Mouse (Mus musculus): ENCODE data around the gene Prnp. TPM values are rescaled to one million over a fixed set of nuclear protein-coding genes. Genes with fewer than 3 reads are reported as not detected.

The Prnp gene
- total and polyA plus RNA-seq, 2 experiments from 2014 or later, result 203 to 234 TPM

- no peak for TF ChIP-seq CTCF (IDR thresholded peaks at IDR 0.05; ENCODE audit: low read depth)
- Histone ChIP-seq H3K4me3 (ENCODE audit: low read length) (no peak overlapping the region), H3K4me1 (ENCODE audit: insufficient read depth, low read length) (0 out of 2 replicates have a peak, but pooled peaks cover 3% of the 10 kb centered on the region), H3K9ac (replicated peaks; ENCODE audit: low read length) (no peak overlapping the region), H3K27me3 (ENCODE audit: insufficient read depth, low read length) (no peaks in the 10 kb centered on the region), H3K9me3 (ENCODE audit: low read length) (no peaks in the 10 kb centered on the region), H3K36me3 (ENCODE audit: insufficient read depth, low read length) (no peaks in the 10 kb centered on the region), H3K4me2 (ENCODE audit: low read depth, low read length) (no peak overlapping the region), H3K27ac (no peak overlapping the region)
- WGBS, result 80% methylated on average over 2 of the region's 2 CpGs
- ATAC-seq (no peak), DNase-seq (ENCODE audit: low spot score) (no peak)
These were observed 14.6 kb upstream of the Prnp start for GRCm38 (mm10) chr2:131895106-131895505.

GRCm38 (mm10) chr2:131896011-131896410 is 13.7 kb upstream of the Prnp start:
- Histone ChIP-seq H3K27me3 (ENCODE audit: insufficient read depth, low read length) (no peaks in the 10 kb centered on the region), H3K9ac (replicated peaks; ENCODE audit: low read length) (no peak overlapping the region), H3K36me3 (ENCODE audit: insufficient read depth, low read length) (no peaks in the 10 kb centered on the region), H3K27ac (no peak overlapping the region), H3K4me1 (ENCODE audit: insufficient read depth, low read length) (0 out of 2 replicates have a peak, but pooled peaks cover 3% of the 10 kb centered on the region), H3K4me3 (ENCODE audit: low read length) (no peak overlapping the region), H3K9me3 (ENCODE audit: low read length) (no peaks in the 10 kb centered on the region), H3K4me2 (ENCODE audit: low read depth, low read length) (no peak overlapping the region)
- DNase-seq (ENCODE audit: low spot score) (no peak), ATAC-seq (no peak)
- TF ChIP-seq CTCF (IDR thresholded peaks at IDR 0.05; ENCODE audit: low read depth), result no peak
- WGBS, result 93% methylated on average over 4 of the region's 4 CpGs

- DNase-seq (ENCODE audit: low spot score) (no peak), ATAC-seq (no peak)
- Histone ChIP-seq H3K36me3 (ENCODE audit: insufficient read depth, low read length) (no peaks in the 10 kb centered on the region), H3K4me1 (ENCODE audit: insufficient read depth, low read length) (no peaks in the 10 kb centered on the region), H3K9me3 (ENCODE audit: low read length) (no peaks in the 10 kb centered on the region), H3K27me3 (ENCODE audit: insufficient read depth, low read length) (no peaks in the 10 kb centered on the region), H3K4me3 (ENCODE audit: low read length) (no peak overlapping the region), H3K27ac (no peak overlapping the region), H3K9ac (replicated peaks; ENCODE audit: low read length) (no peak overlapping the region), H3K4me2 (ENCODE audit: low read depth, low read length) (no peak overlapping the region)
- no peak for TF ChIP-seq CTCF (IDR thresholded peaks at IDR 0.05; ENCODE audit: low read depth)
- 83% methylated on average over 12 of the region's 12 CpGs for WGBS
These were observed 12.2 kb upstream of the Prnp start for GRCm38 (mm10) chr2:131897336-131898109.

- no peak for TF ChIP-seq CTCF (IDR thresholded peaks at IDR 0.05; ENCODE audit: low read depth)
- no peaks in the 10 kb centered on the region for H3K4me1 ChIP-seq (ENCODE audit: insufficient read depth, low read length)
- no peak overlapping the region for H3K4me3 ChIP-seq (ENCODE audit: low read length)
- no peak for ATAC-seq
- WGBS, result 53% methylated on average over 3 of the region's 3 CpGs
- no peaks in the 10 kb centered on the region for H3K36me3 ChIP-seq (ENCODE audit: insufficient read depth, low read length)
- no peaks in the 10 kb centered on the region for H3K27me3 ChIP-seq (ENCODE audit: insufficient read depth, low read length)
- H3K27ac ChIP-seq, result no peak overlapping the region
- DNase-seq (ENCODE audit: low spot score), result no peak
- H3K9ac ChIP-seq (replicated peaks; ENCODE audit: low read length), result no peak overlapping the region
- no peaks in the 10 kb centered on the region for H3K9me3 ChIP-seq (ENCODE audit: low read length)
- no peak overlapping the region for H3K4me2 ChIP-seq (ENCODE audit: low read depth, low read length)
These were observed 7.3 kb upstream of the Prnp start for GRCm38 (mm10) chr2:131902423-131902822.

- Histone ChIP-seq H3K9ac (replicated peaks; ENCODE audit: low read length) (no peak overlapping the region), H3K27ac (no peak overlapping the region; the same call in 1 of the 2 replicates), H3K4me3 (ENCODE audit: low read length) (no peak overlapping the region), H3K36me3 (ENCODE audit: insufficient read depth, low read length) (no peaks in the 10 kb centered on the region), H3K4me1 (ENCODE audit: insufficient read depth, low read length) (no peaks in the 10 kb centered on the region), H3K4me2 (ENCODE audit: low read depth, low read length) (no peak overlapping the region), H3K9me3 (ENCODE audit: low read length) (no peaks in the 10 kb centered on the region), H3K27me3 (ENCODE audit: insufficient read depth, low read length) (no peaks in the 10 kb centered on the region)
- no peak for TF ChIP-seq CTCF (IDR thresholded peaks at IDR 0.05; ENCODE audit: low read depth)
- ATAC-seq (no peak), DNase-seq (ENCODE audit: low spot score) (no peak)
- 40% methylated on average over 8 of the region's 8 CpGs for WGBS
These were observed 6.9 kb upstream of the Prnp start for GRCm38 (mm10) chr2:131902867-131903266.

GRCm38 (mm10) chr2:131905025-131905424 is 4.7 kb upstream of the Prnp start:
- no peak overlapping the region for H3K4me3 ChIP-seq (ENCODE audit: low read length)
- ATAC-seq (no peak), DNase-seq (ENCODE audit: low spot score) (no peak)
- TF ChIP-seq CTCF (IDR thresholded peaks at IDR 0.05; ENCODE audit: low read depth), result no peak
- WGBS, result 59% methylated on average over 5 of the region's 5 CpGs
- H3K4me1 ChIP-seq (ENCODE audit: insufficient read depth, low read length), result no peaks in the 10 kb centered on the region
- H3K27me3 ChIP-seq (ENCODE audit: insufficient read depth, low read length), result no peaks in the 10 kb centered on the region
- no peak overlapping the region for H3K4me2 ChIP-seq (ENCODE audit: low read depth, low read length)
- no peaks in the 10 kb centered on the region for H3K9me3 ChIP-seq (ENCODE audit: low read length)
- H3K27ac ChIP-seq, result no peak overlapping the region
- no peak overlapping the region for H3K9ac ChIP-seq (replicated peaks; ENCODE audit: low read length)
- H3K36me3 ChIP-seq (ENCODE audit: insufficient read depth, low read length), result no peaks in the 10 kb centered on the region

- Histone ChIP-seq H3K4me1 (ENCODE audit: insufficient read depth, low read length) (no peaks in the 10 kb centered on the region; the same call in 1 of the 2 replicates), H3K4me2 (ENCODE audit: low read depth, low read length) (no peak overlapping the region), H3K9ac (replicated peaks; ENCODE audit: low read length) (no peak overlapping the region), H3K36me3 (ENCODE audit: insufficient read depth, low read length) (no peaks in the 10 kb centered on the region), H3K27ac (no peak overlapping the region), H3K27me3 (ENCODE audit: insufficient read depth, low read length) (no peaks in the 10 kb centered on the region), H3K4me3 (ENCODE audit: low read length) (no peak overlapping the region), H3K9me3 (ENCODE audit: low read length) (no peaks in the 10 kb centered on the region)
- ATAC-seq, result no peak
- no peak for TF ChIP-seq CTCF (IDR thresholded peaks at IDR 0.05; ENCODE audit: low read depth)
- DNase-seq (ENCODE audit: low spot score), result no peak
- WGBS, result 87% methylated on average over 6 of the region's 6 CpGs
These were observed 4.0 kb upstream of the Prnp start for GRCm38 (mm10) chr2:131905776-131906175.
